Mouse (Mus musculus) kidney, adult 2 months (tissue): ENCODE data around the gene Scgb1a1.

Experiments
- CTCF ChIP-seq: fragments of 200-500 bp; conservative IDR thresholded peaks from 2 replicates; pipeline ENCODE4 v1.5.1; 2011; ENCODE audit warnings: low read depth, mild to moderate bottlenecking, control low read depth, low read length, moderate library complexity, mixed read lengths; ENCODE audit not compliant: insufficient read depth, insufficient read length
- POLR2A ChIP-seq: fragments of 200-500 bp; IDR thresholded peaks from one replicate; pipeline ENCODE4 v1.6.1; 2011; ENCODE audit warnings: low read depth, low read length, control low read depth

GRCm38 (mm10) chr19:9116268-9116667 is 28.5 kb upstream of the Scgb1a1 start:
- TF ChIP-seq CTCF (no peak), POLR2A (no peak)
